Mouse (Mus musculus) heart, postnatal 36 days (tissue): Measurements from ENCODE around the gene 4921524J17Rik. TPM values are rescaled to one million over a fixed set of nuclear protein-coding genes. Genes with fewer than 3 reads are reported as not detected.

ENCODE experiments used
- DNase-seq, 2 experiments: peaks; one replicate each; pipeline ENCODE4 v3.0.0; 2021 to 2022
- intact Hi-C: fragments of 180-260 bp; cut with DNase I; formaldehyde crosslinking; loops from one replicate; pipeline ENCODE4 v1.15.1; 2025
- total RNA-seq, 2 experiments: library from RNA; stranded (reverse); gene quantifications; 2 replicates each; pipeline ENCODE4 v1.2.3; 2021

Gene 4921524J17Rik
- 10 to 100 TPM; 19.7 to 20.9 TPM for total RNA-seq

DNA sequence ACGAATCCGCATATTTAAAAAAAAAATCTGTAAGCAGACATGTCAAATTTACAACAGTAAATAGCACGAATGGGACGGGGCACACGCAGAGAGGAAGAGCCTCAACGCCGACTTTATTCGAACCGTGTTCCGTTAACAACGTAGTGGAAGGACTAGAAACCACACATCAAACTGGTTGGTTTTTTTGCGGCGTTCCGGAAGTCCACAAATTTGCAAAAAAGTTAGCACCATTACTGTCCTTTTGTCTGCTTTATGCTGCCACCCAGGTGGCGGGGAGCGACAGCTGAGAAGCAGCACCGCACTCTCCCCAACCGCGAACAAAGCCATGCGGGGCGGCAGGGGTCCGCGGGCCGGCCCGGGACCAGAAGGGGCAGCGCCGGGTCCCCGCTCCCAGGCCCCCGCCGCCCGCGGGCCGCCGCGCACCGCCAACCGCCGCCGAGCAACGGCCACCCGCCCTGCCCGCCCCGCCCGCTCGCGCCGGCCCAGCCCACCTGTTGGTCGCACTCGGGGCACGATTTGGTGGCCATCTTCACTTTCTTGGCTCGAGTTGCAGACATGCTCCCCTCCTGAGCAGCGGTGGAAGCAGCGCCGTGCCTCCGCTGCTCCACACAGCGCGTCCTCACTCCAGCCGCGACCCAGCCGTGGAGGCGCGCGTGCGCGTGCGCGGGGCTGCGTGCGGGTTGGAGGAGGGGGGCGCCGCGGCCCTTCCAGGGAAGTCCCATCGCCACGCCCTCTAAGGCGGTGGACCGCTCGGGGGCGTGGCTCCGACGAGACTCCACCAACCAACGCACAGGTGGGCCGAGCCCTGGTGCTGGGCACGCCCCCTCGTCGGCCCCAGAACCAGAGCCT is at the start of gene 4921524J17Rik:
TSS of gene 4921524J17Rik (minus strand) at position 666 of the 849 bp plus-strand sequence.
- peak; percentile 96 for DNase-seq
- intact Hi-C loops: no loop called here

GRCm38 (mm10) chr8:85482427-85482826 is 49.8 kb upstream of the 4921524J17Rik start:
- intact Hi-C loops: no loop called here
- no peak for DNase-seq

GRCm38 (mm10) chr8:85481900-85482299 is 49.3 kb upstream of the 4921524J17Rik start:
- intact Hi-C loops: no loop called here
- peak in 1 of 2 experiments; percentile 20 for DNase-seq

- intact Hi-C loops: no loop called here
These were observed 47.1 kb upstream of the 4921524J17Rik start for GRCm38 (mm10) chr8:85479710-85480109.

GRCm38 (mm10) chr8:85478397-85478796 is 45.8 kb upstream of the 4921524J17Rik start:
- no peak for DNase-seq
- intact Hi-C loops: no loop called here

More at GRCm38 (mm10) chr8:85479710-85480109, 47.1 kb upstream of the 4921524J17Rik start:
- no peak for DNase-seq

DNA sequence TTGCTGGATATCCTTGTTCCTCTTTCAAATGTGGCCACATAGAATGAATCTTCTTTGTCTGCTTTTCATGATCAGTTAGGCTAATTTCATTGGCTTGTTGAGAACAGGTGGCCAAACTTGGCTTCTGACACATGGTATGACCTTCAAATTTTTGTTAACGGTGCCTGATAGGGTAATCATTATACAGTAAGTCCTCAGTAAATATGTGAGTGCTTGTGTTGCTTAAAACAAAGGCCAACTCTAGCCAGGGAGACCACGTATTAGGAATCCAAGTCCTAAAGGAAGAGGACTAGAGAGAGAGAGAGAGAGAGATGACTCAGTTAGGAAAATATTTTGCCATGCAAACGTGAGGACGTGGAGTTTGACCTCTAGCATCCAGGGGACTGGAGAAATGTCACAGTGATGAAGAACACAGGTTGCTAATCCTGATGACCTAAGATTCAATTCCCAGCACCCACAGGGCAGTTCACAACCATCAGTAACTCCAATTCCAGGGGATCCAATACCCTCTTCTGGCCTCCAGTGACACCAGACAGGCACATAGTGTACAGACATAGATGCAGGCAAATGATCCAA is 44.4 kb upstream of the 4921524J17Rik start:
- intact Hi-C loops: no loop called here
- DNase-seq: no peak

DNA sequence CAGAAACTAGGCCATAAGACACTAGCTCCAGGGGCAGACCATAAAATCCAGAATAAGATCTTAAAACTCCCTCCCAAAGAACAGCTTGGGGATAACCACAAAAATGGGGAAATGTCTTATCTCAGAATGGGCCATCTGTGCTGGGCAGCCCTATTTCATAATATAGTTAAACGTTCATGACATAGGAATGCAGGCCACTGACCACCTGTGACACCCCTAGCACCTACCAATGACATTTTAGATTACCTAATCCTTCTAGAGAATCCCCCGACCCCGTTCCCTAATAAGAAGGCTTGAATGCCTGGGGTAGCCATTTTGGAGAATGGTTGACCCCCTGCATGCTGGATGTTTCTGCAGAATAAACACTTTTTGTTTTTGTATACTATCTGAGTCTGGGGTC is 42.3 kb upstream of the 4921524J17Rik start:
- intact Hi-C loops: no loop called here

DNA sequence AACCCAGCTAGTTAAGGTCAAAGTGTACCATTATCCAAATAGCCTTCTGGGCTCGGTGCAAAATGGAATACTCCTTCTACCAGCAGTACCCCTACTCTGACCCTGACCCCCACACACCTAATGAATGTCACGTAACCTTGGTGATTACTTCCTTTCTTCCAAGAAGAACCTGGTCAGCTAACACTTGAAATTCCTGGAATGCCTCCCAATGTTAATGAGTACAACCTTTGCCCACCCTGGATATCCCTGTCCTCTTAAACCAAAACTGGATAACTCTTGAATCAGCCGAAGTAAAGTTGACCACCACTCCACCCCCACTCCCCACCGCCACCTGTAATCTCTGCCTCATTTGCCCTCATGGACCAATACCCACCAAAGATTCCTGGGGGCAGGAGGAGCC is 40.6 kb upstream of the 4921524J17Rik start:
- intact Hi-C loops: no loop called here
- DNase-seq: no peak

More for the DNA sequence above, 42.3 kb upstream of the 4921524J17Rik start:
- DNase-seq: no peak

GRCm38 (mm10) chr8:85472800-85473199 is 40.2 kb upstream of the 4921524J17Rik start:
- no peak for DNase-seq
- intact Hi-C loops: no loop called here

- intact Hi-C loops: no loop called here
These were observed 38.1 kb upstream of the 4921524J17Rik start for GRCm38 (mm10) chr8:85470753-85471152.

DNA sequence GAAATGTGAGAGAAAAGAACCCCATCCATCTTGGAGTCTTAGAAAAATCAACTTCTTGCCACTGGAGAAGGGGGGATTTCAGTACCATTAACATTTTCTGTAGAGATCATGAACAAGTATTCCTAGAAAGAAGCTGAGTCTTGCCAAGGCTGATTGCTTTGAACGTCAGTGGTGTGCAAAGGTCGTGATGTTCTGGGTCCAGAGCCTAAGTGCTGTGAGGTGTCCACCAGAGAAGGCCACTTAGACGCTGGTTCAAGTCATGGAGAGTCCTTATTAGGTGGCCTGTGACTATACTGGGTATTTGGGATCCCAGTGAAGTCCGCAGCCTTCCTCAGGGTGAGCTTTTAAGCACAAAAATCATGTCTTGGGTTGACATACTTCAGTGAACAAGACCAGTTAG is 33.4 kb upstream of the 4921524J17Rik start:
- DNase-seq: no peak
- intact Hi-C loops: no loop called here

More at GRCm38 (mm10) chr8:85470753-85471152, 38.1 kb upstream of the 4921524J17Rik start:
- no peak for DNase-seq

- intact Hi-C loops: no loop called here
These were observed 31.7 kb upstream of the 4921524J17Rik start for GRCm38 (mm10) chr8:85464316-85464715.

DNA sequence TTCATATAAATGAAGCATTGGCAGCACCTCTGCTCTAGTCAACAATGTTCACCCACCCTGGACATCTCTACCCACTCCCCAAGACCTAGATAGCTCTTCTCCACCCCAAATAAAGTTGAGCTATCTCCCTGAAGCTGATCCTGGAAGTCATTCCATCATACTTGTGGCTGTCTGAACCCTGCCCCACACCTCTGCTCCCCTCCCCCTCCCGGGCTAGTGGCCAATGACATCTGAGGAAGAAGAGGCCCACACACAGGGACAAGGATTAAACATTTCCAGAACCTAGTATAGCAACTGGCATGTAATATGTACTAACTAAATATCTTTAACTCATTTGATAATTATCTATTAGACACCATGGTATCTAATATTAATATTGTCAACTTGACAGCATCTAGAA is 29.8 kb upstream of the 4921524J17Rik start:
- intact Hi-C loops: no loop called here
- no peak for DNase-seq

More at GRCm38 (mm10) chr8:85464316-85464715, 31.7 kb upstream of the 4921524J17Rik start:
- DNase-seq: no peak

DNA sequence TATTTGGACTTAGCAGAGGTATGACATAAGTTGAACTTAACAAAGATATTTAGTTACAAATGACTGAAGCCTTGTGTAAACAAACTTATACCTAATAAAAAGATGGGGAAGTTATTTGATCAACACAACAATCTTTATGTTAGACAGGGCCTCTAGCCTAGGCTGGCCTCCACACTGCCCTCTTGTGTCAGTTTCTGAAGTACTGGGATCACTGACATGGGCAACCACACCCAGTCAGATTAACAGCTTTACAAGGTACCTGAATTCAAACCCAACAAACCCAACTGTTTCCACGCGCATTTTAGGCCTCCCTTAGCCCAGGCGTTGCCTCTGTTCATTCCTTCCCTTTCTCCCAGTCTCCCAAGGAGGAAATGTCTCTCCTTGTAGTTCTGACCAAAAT is 28.7 kb upstream of the 4921524J17Rik start:
- DNase-seq: no peak

DNA sequence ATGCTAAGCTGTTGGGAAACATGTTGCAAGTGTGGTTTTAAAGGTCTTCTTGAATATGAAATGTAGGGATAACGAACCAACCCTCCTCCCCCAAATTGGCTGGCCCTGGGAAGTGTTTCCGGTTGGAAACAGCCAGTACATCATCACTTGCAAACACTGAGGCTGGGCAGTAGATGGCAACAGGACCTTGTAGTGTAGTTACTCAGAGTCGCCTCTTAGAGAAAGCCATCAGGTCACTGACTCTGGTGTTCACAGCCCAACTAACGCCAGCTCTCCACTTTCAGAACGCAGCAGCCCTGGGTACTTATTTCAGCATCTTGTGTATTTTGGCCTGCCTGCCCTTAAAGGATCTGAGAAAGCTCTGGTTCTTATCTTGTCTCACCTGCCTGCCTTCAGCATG is 28.2 kb upstream of the 4921524J17Rik start:
- intact Hi-C loops: no loop called here
- DNase-seq: peak; percentile 5 to 8

More for the DNA sequence above, 28.7 kb upstream of the 4921524J17Rik start:
- intact Hi-C loops: no loop called here

- DNase-seq: no peak
- intact Hi-C loops: loop anchor here (5.0 kb wide), 1 partner anchor 1128 kb away; no protein-coding TSS in a partner anchor
These were observed 26.9 kb upstream of the 4921524J17Rik start for GRCm38 (mm10) chr8:85459582-85459981.

GRCm38 (mm10) chr8:85456536-85456935 is 23.9 kb upstream of the 4921524J17Rik start:
- DNase-seq: peak; percentile 51 to 67

DNA sequence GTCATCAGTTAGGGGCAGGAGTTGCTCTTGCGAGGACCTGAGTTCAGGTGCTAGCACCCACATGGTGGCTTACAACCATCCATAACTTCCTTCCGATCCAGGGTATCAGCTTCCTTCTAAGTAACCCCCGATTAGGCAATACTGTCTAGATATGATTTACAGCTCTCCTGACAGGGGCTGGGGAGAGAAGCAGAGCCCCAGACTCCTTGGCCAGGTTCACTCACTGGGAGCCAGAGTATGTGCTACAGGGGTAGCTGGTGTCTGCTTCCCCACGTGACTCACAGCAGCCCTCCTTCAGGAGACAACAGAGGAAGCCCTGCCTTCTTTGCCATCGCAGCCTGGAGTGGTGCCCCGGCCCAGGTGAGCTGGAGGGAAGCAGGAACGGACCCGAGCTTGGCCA is 22.1 kb upstream of the 4921524J17Rik start:
- intact Hi-C loops: loop anchor here (5.0 kb wide), 1 partner anchor 1133 kb away; no protein-coding TSS in a partner anchor
- DNase-seq: no peak

More at GRCm38 (mm10) chr8:85456536-85456935, 23.9 kb upstream of the 4921524J17Rik start:
- intact Hi-C loops: loop anchor here (1.0 to 5.0 kb wide), 3 partner anchors 70 to 1131 kb away; no protein-coding TSS in a partner anchor

DNA sequence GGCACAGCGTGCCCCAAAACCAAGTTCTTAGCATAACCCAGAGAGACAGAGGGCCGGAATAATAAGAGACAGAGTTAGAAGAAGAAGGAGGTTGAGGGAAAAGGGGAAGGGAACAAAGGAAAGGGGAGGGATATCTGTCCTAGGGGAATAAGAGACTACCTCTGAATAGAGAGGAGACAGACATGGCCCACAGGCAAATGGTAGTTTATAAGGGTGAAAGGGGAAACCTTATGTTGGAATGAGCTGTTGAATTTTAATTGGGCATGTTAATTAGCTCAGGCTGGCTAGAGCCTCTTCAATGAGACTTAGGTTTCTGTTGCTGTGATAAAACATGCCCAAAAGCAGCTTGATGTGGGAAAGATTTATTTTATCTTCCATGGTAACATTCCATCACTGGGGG is 20.6 kb upstream of the 4921524J17Rik start:
- intact Hi-C loops: no loop called here

GRCm38 (mm10) chr8:85452328-85452727 is 19.7 kb upstream of the 4921524J17Rik start:
- intact Hi-C loops: no loop called here
- DNase-seq: no peak

More for the DNA sequence above, 20.6 kb upstream of the 4921524J17Rik start:
- no peak for DNase-seq

- intact Hi-C loops: no loop called here
- DNase-seq: no peak
These were observed 17.7 kb upstream of the 4921524J17Rik start for GRCm38 (mm10) chr8:85450335-85450734.
